Mouse (Mus musculus): ENCODE measurements around the gene Azin2.

Gene Azin2

GRCm38 (mm10) chr4:128978634-128979033, 16.4 kb upstream of the Azin2 start:
- DNase-seq (ENCODE audit: low spot score in 2 of 2): no peak

DNA sequence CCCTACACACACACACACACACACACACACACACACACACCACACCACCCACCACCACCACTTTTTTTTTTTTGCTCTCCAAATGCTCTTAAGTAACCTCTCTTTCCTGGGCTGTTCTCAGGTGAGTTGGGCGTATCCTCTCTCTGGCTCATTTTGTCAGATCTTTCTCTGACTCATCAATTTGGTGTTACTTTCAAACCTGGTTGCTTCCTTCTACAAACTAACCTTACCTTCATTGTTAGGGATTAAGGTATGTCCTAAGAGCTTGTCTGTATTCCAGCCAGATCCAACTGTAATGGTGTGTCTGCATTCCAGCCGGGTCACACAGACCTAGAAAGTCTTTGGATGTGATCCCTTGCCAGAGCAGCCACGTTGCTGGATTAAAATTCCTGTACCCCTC, 15.0 kb upstream of the Azin2 start:
- DNase-seq (ENCODE audit: low spot score in 2 of 2): no peak

GRCm38 (mm10) chr4:128976577-128976976, 14.3 kb upstream of the Azin2 start:
- no peak for DNase-seq (ENCODE audit: low spot score in 2 of 2)

DNA sequence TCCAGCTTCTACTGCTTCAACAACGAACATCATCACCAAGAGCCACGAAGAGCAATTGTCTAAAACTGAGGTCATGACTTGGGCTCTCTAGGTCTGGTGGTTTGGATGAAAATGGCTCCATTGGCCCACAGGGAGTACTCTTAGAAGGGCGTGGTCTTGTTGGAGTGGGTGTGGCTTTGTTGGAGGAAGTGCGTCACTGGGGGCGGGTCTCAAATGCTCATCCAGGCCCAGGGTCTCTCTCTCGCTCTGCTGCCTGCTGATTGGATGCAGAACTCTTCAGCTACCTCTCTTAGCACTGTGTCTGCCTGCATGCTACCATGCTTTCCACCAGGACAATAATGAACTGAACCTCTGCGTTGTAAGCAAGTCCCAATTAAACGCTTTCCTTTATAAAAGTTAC, 12.4 kb upstream of the Azin2 start:
- no peak for DNase-seq (ENCODE audit: low spot score in 2 of 2)

DNA sequence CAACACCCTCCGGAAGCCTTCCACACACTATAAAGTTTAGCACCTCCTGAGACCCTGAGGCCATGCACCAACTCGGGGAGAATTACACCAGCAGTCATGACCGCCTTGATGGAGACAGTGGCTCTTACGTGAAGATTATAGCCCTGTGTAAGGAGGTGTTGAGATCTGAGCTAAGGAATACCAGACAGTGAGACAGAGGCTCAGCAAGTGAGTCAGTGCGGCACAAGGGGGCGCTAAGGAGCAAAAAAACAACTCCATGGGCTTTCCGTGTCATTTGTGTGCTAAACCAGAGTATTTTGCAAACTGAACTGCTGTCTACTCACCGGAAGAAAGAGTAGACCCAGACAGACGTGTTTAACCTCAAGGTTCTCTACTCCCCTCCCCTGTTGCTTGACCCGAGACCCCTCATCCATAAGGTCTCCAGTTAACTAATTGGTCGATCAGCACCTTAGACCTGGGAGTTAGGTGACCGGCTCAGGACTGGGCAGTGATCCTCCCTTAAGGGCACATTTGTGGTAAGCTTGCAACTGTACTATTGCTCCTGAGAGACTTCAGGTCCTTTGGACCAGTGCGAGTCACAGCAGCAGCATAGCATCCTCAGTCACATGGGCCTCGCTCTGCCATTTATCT, 8.9 kb upstream of the Azin2 start:
- DNase-seq (ENCODE audit: low spot score in 2 of 2): peak; percentile 65 to 88

- DNase-seq (ENCODE audit: low spot score in 2 of 2): no peak
Observed at GRCm38 (mm10) chr4:128970417-128970807, 8.2 kb upstream of the Azin2 start.

DNA sequence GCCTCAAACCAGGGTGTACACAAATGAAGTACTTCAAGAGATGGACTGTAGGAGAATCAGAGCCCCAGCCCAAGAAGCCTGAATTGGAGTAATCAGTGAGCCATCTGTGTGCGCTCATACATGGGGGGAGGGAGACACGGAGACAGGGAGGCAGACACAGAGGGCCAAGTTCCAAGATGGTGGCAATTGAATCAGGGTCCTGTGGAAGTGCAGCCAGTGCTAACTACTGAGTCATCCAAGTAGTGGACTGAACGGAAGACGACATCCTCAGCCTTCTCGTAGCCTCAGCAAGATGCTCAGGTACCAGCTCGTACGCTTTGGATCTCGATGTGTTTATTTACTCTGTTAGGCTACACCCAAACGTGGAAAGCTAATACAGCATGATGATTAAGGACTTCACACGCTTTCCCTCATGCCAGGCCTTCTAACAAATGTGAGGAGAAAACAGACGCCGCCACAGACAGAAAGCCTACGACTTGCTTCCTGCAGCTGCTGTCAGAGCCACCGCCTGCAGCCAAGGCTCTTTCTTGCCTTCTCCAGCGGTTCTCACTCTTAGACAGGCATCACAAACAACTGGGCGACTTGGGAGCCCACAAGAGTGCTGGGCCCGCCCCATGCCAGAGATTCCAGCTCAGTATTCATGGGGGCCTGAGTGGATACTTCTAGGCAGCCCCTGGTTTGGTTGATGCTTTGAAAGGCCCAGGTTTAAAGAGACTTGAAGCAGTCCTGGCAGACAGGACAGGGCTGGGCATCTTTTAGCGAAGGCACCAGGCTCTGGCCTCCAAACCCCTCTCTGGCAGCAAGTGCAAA, 7.6 kb upstream of the Azin2 start:
- no peak for DNase-seq (ENCODE audit: low spot score in 2 of 2)

DNA sequence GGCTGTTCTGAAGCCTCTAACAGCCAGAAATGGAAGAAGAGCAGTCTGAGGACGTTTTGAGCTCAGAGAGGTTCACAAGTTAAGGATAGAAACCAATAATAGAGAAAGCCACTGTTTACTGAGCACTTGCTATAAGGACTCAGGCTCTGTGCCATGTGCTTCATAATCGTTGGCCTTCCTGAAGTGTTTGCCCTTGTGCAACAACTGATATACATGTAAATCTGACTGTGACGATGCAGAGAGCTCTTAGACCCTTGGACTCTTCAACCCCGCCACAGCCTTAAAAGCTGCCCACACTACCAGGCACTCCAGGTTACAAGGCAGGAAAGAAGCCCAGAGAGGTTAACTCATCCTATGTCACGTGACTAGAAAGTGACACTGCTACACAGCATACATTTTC, 6.8 kb upstream of the Azin2 start:
- DNase-seq (ENCODE audit: low spot score in 2 of 2): no peak

DNA sequence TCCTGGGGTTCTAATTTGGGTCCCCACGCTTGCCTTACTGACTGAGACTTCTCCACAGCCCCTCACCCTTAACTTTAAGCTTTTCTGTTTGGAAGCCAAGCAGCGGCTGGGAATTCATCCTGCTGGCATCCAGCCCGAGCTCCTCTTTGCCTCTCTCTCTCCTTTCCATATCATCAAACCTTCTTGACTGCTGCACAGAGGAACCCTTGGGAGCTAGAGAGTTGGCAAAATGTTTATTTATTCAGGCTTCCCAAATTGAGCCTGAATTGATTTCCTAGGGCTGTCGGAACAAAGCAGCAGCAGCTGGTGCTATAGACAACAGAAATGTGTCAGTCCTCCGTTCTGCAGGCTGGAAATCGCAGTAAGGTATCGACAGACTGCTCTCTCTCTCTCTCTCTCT, 4.5 kb upstream of the Azin2 start:
- peak in 1 of 2 experiments; percentile 56 for DNase-seq (ENCODE audit: low spot score in 2 of 2)

GRCm38 (mm10) chr4:128962926-128963290, 666 bp upstream of the Azin2 start:
- DNase-seq (ENCODE audit: low spot score in 2 of 2): no peak

GRCm38 (mm10) chr4:128961301-128962028, 777 bp downstream of the Azin2 start:
- DNase-seq (ENCODE audit: low spot score in 2 of 2): no peak

DNA sequence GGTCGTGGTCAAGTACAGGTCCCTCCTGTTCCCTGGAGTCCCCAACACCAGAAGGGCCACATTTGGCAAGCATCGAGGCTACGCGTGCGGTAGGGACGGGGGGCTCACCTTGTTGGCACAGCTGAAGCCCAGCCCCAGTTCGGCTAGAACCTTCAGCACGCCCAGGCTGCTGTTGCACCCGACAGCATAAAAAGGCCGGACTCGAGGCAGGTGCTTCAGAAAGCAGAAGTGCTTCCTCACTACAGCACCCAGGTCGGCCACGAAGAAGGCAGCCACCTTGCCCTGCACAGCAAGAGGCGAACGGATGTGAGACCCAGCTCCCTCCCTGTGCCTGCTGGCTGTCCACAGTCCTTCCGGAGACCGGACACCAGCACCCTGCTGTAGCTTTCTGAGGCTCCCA, 2.6 kb downstream of the Azin2 start:
- DNase-seq (ENCODE audit: low spot score in 2 of 2): no peak

GRCm38 (mm10) chr4:128958849-128959248, 3.4 kb downstream of the Azin2 start:
- no peak for DNase-seq (ENCODE audit: low spot score in 2 of 2)

DNA sequence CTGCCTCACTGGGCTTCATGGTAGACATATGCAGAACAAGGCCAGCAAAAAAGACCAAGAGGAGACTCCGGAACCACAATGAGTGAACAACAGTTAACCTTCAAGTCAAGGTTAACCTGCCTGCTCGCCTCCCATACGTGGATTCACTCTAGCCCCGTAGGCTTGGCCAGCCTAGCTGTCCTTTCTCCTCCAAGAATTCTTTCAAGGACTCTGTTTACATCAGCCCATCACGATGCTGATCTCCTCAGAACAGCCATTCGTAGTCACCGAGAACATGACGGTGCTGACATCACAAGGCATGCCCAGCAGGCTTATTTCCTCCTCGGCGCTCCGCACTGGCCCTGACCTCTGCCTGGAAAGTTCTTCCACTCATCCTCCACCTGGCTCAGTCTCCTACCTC, 4.1 kb downstream of the Azin2 start:
- DNase-seq (ENCODE audit: low spot score in 2 of 2): no peak

GRCm38 (mm10) chr4:128957155-128957911, 4.9 kb downstream of the Azin2 start:
- peak in 1 of 2 experiments; percentile 59 for DNase-seq (ENCODE audit: low spot score in 2 of 2)

GRCm38 (mm10) chr4:128953851-128954250, 8.4 kb downstream of the Azin2 start:
- no peak for DNase-seq (ENCODE audit: low spot score in 2 of 2)

DNA sequence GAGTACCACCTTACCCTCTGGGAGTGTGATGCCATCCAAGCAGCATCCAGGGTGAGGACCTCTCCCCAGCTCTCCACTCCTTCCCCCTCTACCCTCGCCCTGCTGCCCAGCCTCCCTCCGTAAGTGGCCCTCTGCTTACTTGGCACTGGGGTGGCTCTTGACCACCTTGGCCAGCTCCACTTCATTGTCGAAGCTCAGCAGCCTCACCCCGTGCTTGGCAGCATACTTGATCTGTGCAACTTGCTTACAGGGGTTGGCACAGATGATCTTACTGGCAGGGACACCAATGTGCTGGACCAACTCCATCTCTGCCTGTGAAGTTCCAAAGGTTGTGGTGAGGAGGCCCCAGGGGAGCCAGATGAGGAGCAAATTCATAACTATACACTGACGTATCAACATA, 11.8 kb downstream of the Azin2 start:
- peak in 1 of 2 experiments; percentile 60 for DNase-seq (ENCODE audit: low spot score in 2 of 2)

- no peak for DNase-seq (ENCODE audit: low spot score in 2 of 2)
Observed at GRCm38 (mm10) chr4:128949470-128950005, 12.7 kb downstream of the Azin2 start.

- peak in 1 of 2 experiments; percentile 64 for DNase-seq (ENCODE audit: low spot score in 2 of 2)
Observed at GRCm38 (mm10) chr4:128948137-128948674, 14.0 kb downstream of the Azin2 start.

- no peak for DNase-seq (ENCODE audit: low spot score in 2 of 2)
Observed at GRCm38 (mm10) chr4:128947326-128947933, 14.8 kb downstream of the Azin2 start.

- DNase-seq (ENCODE audit: low spot score in 2 of 2): no peak
Observed at GRCm38 (mm10) chr4:128946736-128947135, 15.5 kb downstream of the Azin2 start.

Measured in cerebellum, postnatal 4 days (tissue).